Mouse (Mus musculus): Measurements from ENCODE around the gene Mbl2.
A peak's percentile ranks its signal among the peaks of the same experiment; 100 is the strongest.
"Not testable (repeated sequence)": the region's sequence is repeated elsewhere in the genome, so short reads cannot be mapped to it uniquely, and the experiment has no call there.

Gene Mbl2

GRCm38 (mm10) chr19:30232691-30233090 lies at the start of gene Mbl2:
Gene Mbl2, plus strand, starts transcription at chr19:30232942.
- DNase-seq: peak in 1 of 2 experiments; percentile 6

GRCm38 (mm10) chr19:30185536-30185935 lies 47.2 kb upstream of the Mbl2 start:
- no peak for DNase-seq

GRCm38 (mm10) chr19:30187232-30187631 lies 45.5 kb upstream of the Mbl2 start:
- DNase-seq: no peak

GRCm38 (mm10) chr19:30194999-30195398 lies 37.7 kb upstream of the Mbl2 start:
- DNase-seq: no peak

GRCm38 (mm10) chr19:30202177-30202576 lies 30.6 kb upstream of the Mbl2 start:
- DNase-seq: peak; percentile 72 to 89

- DNase-seq: peak; percentile 43 to 66
These were observed 27.5 kb upstream of the Mbl2 start for GRCm38 (mm10) chr19:30205159-30205816.

GRCm38 (mm10) chr19:30205874-30206273 lies 26.9 kb upstream of the Mbl2 start:
- no peak for DNase-seq

- no peak for DNase-seq
These were observed 25.8 kb upstream of the Mbl2 start for GRCm38 (mm10) chr19:30206981-30207380.

- not testable (repeated sequence) for DNase-seq
These were observed 23.7 kb upstream of the Mbl2 start for GRCm38 (mm10) chr19:30209006-30209405.

- DNase-seq: no peak
These were observed 18.7 kb upstream of the Mbl2 start for GRCm38 (mm10) chr19:30214026-30214425.

GRCm38 (mm10) chr19:30215736-30216135 lies 17.0 kb upstream of the Mbl2 start:
- DNase-seq: not testable (repeated sequence)

- no peak for DNase-seq
These were observed 16.6 kb upstream of the Mbl2 start for GRCm38 (mm10) chr19:30216186-30216585.

- peak; percentile 60 to 86 for DNase-seq
These were observed 15.4 kb upstream of the Mbl2 start for GRCm38 (mm10) chr19:30217335-30217734.

GRCm38 (mm10) chr19:30222593-30222992 lies 10.1 kb upstream of the Mbl2 start:
- DNase-seq: not testable (repeated sequence)

- DNase-seq: no peak
These were observed 3.3 kb upstream of the Mbl2 start for GRCm38 (mm10) chr19:30229477-30229876.

GRCm38 (mm10) chr19:30234416-30234815 lies 1.7 kb downstream of the Mbl2 start:
- no peak for DNase-seq

- peak; percentile 28 to 76 for DNase-seq
These were observed 14.6 kb downstream of the Mbl2 start for GRCm38 (mm10) chr19:30247359-30247758.

GRCm38 (mm10) chr19:30248822-30249221 lies 16.1 kb downstream of the Mbl2 start:
- peak; percentile 34 to 75 for DNase-seq

- no peak for DNase-seq
These were observed 19.5 kb downstream of the Mbl2 start for GRCm38 (mm10) chr19:30252253-30252652.

GRCm38 (mm10) chr19:30256339-30256738 lies 23.6 kb downstream of the Mbl2 start:
- peak in 1 of 2 experiments; percentile 6 for DNase-seq

- DNase-seq: no peak
These were observed 48.4 kb downstream of the Mbl2 start for GRCm38 (mm10) chr19:30281125-30281524.

- DNase-seq: no peak
These were observed 55.3 kb downstream of the Mbl2 start for GRCm38 (mm10) chr19:30287899-30288490.
